In the genomic region with DNA sequence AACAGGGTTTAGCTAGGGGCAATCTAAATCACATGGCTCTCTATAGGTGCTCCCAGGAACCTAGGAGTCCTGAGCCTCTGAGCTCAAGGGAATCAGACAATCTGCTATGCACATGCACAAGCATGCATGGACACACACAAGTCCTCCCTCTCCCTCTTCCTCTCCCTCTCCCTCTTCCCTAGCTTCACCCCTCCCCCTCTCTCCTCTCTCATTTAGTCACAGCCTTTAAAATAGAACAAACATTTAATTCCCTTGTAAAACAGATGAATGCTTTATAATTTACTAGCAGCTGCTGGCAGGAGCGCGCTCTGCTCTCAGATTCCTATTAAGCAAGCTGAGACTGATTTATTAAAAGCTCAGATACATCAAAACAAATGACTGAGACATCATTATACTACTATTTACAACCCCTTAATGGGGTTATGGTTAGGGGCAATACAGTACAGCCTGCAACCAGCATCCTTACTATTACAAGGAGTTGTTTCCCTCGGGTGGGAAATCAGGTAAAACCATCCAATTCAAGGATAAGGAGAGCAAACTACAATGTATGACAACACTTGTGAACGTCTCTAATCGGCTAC, we compare ENCODE assay signal across 20 mouse cellular contexts.
DNase-seq lines count a peak whose midpoint lies in the region; ATAC-seq lines count a peak whose summit lies in the region.
"Had no signal": no experiment of that assay in that cellular context is flagged by ENCODE, and none has a peak within 500 bp of the region (broad histone marks: within the 10 kb centered on the region; RNA-seq: fewer than 3 reads in every experiment).

No protein-coding gene starts in this region.

- ATAC-seq in heart, embryonic 11.5 days (replicated peaks; ENCODE audit: insufficient number of reproducible peaks, low FRiP score, low TSS enrichment) = no peak
- ATAC-seq in neural tube, embryonic 13.5 days (ENCODE audit: low read depth) = peak; percentile 74
- ATAC-seq: intestine, embryonic 16.5 days; liver, postnatal 0 days; midbrain, embryonic 15.5 days had no signal

- no peak overlapping the region for H3K4me3 ChIP-seq in heart, embryonic 11.5 days (ENCODE audit: low read depth, low read length)
- H3K4me3 ChIP-seq in neural tube, embryonic 13.5 days = no peak overlapping the region
- H3K4me3 ChIP-seq: erythroblast, embryonic 14.5 days; gastrocnemius, adult 2 months; heart, adult 2 months; left cerebral cortex, adult 2 months; midbrain, embryonic 15.5 days had no signal

- no peak overlapping the region for H3K4me2 ChIP-seq in heart, embryonic 11.5 days
- no peak overlapping the region for H3K4me2 ChIP-seq in neural tube, embryonic 13.5 days
- H3K4me2 ChIP-seq: midbrain, embryonic 15.5 days had no signal

- no peaks in the 10 kb centered on the region for H3K9me3 ChIP-seq in heart, embryonic 11.5 days (replicated peaks; ENCODE audit: control insufficient read depth, low read length)
- H3K9me3 ChIP-seq in neural tube, embryonic 13.5 days = no peaks in the 10 kb centered on the region
- H3K9me3 ChIP-seq: midbrain, embryonic 15.5 days had no signal

- no peaks in the 10 kb centered on the region for H3K36me3 ChIP-seq in heart, embryonic 11.5 days (ENCODE audit: control insufficient read depth, insufficient read depth, low read length)
- H3K36me3 ChIP-seq in neural tube, embryonic 13.5 days = no peaks in the 10 kb centered on the region
- H3K36me3 ChIP-seq: midbrain, embryonic 15.5 days had no signal

- no peaks in the 10 kb centered on the region for H3K4me1 ChIP-seq in heart, embryonic 11.5 days (ENCODE audit: control insufficient read depth, insufficient read depth, low read length)
- peaks cover 45% of the 10 kb centered on the region for H3K4me1 ChIP-seq in neural tube, embryonic 13.5 days (replicated peaks)

- H3K27me3 ChIP-seq in heart, embryonic 11.5 days (ENCODE audit: control insufficient read depth, insufficient read depth, low read length) = no peaks in the 10 kb centered on the region
- H3K27me3 ChIP-seq in neural tube, embryonic 13.5 days = no peaks in the 10 kb centered on the region
- H3K27me3 ChIP-seq: midbrain, embryonic 15.5 days had no signal

- WGBS in heart, embryonic 11.5 days (ENCODE audit: insufficient replicate concordance) = 85% methylated on average over 5 of the region's 5 CpGs
- WGBS in neural tube, embryonic 13.5 days = 28% methylated on average over 5 of the region's 5 CpGs

- DNase-seq in heart, adult 11 months = peak; percentile 42
- peak; percentile 23 for DNase-seq in layer of hippocampus, adult 11-12 months (ENCODE audit: low spot score)
- DNase-seq in layer of hippocampus, adult 9-10 months (ENCODE audit: low spot score) = no peak
- DNase-seq in neural tube, embryonic 10.5 days (ENCODE audit: extremely low spot score, low spot score) = no peak
- DNase-seq in adrenal gland, postnatal 14 days = no peak
- DNase-seq in spleen, adult 12 weeks (ENCODE audit: low spot score) = no peak
- DNase-seq: cerebellum, adult 8-10 months; gastrocnemius, adult 2 months; heart, adult 2 months; heart, postnatal 10 days; liver, postnatal 0 days; retina, postnatal 1 day; spleen, adult 18-20 months; thymus, postnatal 14 days had no signal

- no peak overlapping the region for H3K9ac ChIP-seq in heart, embryonic 11.5 days (ENCODE audit: low read depth, low read length)
- H3K9ac ChIP-seq in neural tube, embryonic 13.5 days = no peak overlapping the region
- H3K9ac ChIP-seq: liver, postnatal 0 days; midbrain, embryonic 15.5 days had no signal

- no peak overlapping the region for H3K27ac ChIP-seq in heart, embryonic 11.5 days (ENCODE audit: low read depth, low read length)
- no peak overlapping the region for H3K27ac ChIP-seq in neural tube, embryonic 13.5 days (replicated peaks)
- H3K27ac ChIP-seq: gastrocnemius, adult 2 months; heart, adult 2 months; left cerebral cortex, adult 2 months; midbrain, embryonic 15.5 days had no signal

Comparison
In these comparisons a context has a peak if more than half of its experiments do, and no peak if none do; other contexts are left out.
1. DNase-seq: peak in heart, adult 11 months (single experiment) and layer of hippocampus, adult 11-12 months (single experiment); none in layer of hippocampus, adult 9-10 months (single experiment), neural tube, embryonic 10.5 days (single experiment), adrenal gland, postnatal 14 days (single experiment) and spleen, adult 12 weeks (single experiment).